Mouse (Mus musculus) adrenal gland, adult (tissue): Measurements from ENCODE around the gene a.
A peak's percentile ranks its signal among the peaks of the same experiment; 100 is the strongest.
"Not testable (repeated sequence)": the region's sequence is repeated elsewhere in the genome, so short reads cannot be mapped to it uniquely, and the experiment has no call there.

Experiments
- DNase-seq, 2 experiments: peaks; one replicate each; pipeline ENCODE4 v3.0.0; 2022 to 2023; ENCODE audit warnings: low spot score in 1 of 2; ENCODE audit not compliant: inconsistent age in 2 of 2

Gene a

DNA sequence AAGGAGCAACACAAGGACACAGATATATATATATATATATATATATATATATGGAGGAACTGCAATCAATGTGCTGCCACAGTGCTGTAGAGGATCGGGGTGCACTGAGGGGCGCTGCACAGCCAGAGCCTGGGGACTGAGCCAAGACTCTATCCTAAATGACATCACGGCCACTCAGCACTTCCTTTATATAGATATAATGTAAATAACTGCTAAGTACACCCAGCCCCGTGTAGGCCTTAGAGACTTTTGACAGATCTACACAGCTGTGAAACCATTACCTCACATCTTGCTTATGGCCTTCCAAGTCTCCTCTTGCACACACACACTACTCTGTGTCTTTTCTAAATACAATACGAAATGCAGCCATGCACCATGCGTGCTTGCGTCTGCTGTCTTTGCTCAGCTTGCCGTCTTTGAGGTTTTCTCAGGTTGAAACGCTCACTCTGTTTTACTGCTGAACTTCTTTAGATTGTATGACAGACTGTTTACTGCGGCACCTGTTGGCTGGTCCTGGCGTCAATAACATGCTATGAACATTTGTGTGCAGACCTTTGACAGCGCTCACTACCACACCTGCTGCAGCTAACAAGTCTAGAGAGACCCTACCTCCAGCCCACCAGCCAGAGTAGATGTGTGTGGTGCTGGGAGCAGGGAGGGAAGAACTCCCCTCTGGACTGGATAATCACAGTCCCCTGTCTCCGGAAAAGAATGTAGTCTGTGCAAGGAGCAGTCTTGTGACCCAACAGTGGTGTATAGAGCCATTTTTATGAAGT, 126.9 kb downstream of the a start:
- no peak for DNase-seq

DNA sequence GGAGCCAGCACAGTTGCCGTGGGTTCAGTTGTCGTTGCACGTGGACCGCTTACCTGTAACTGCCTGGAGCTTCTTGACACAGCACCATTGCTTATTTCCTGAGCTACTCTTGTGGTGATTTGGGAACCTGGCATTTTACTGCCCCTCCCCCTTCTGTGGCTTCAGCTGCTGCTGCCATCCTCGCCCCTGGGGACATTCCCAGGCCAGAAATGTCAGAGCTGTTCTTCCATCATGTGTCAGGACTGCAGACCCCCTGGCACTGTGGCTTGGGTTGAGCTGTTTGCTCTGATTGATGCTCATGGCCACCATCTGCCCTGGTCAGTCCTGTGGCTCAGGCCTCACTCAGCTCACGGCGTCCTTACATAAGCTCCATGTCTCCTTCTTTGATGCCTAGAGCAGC, 129.7 kb downstream of the a start:
- DNase-seq: no peak

DNA sequence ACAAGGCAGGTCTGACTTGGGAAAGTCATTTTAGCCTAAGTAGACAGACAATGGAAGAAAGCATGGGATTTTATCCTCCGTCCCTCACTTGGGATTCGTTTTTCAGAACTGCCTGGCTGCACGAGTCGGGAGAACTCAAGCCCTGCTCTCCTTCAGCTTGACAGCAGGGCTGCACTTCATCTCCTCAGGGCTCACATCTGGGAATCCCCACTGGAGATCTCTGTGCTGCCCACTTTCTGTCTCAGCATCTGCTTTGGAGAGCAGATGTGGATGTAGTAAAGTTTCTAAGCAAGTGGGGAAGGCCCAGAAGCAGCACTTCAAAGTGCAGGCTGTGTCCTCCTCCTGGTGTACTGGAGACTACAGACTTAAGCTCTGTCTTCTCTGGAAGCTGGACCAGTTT, 130.9 kb downstream of the a start:
- DNase-seq: not testable (repeated sequence)

DNA sequence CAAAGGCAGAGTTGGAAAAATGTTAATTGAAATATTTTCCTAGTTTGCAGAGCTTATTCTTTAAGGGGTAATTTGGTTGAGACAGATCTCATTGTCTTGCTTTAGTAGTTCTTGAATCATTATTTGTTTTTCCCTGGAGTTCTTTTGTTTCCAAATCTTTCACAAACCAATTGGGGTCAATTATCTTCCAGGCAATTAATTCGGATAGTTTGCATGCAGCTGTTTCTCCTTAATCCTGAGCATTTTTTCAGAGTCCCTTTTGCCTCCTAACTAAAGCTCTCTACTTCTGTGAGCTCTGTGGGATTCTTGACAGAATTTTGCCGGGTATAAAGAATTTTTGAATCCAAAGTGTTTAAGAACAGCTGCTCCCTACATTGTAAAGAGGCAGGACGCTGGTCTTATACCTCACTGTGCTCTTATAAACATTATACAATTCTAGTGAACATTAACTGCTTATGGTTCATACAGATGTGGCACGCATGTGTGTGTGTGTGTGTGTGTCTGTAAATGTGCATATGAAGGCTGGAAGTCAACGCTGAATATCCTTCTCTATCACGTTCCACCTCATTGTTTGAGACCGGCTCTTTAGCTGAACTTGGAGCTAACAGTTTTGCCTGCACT, 134.3 kb downstream of the a start:
- no peak for DNase-seq

DNA sequence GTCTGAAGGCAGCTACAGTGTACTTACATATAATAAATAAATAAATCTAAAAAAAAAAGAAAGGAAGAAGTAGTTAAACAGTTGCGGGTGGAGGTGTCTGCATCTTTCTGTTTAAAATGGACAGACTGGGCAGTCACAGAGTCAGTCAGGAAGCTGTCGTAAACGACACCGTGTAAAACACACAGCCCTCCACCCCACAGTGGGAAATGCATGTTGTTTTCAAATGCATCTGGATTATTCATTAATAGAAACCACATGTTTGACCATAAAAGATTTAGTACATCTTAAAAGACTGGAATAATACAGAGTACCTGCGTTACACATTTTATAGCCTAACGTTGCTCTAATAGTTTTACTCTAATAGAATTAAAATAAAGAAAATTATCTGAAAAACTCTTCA, 135.6 kb downstream of the a start:
- no peak for DNase-seq

DNA sequence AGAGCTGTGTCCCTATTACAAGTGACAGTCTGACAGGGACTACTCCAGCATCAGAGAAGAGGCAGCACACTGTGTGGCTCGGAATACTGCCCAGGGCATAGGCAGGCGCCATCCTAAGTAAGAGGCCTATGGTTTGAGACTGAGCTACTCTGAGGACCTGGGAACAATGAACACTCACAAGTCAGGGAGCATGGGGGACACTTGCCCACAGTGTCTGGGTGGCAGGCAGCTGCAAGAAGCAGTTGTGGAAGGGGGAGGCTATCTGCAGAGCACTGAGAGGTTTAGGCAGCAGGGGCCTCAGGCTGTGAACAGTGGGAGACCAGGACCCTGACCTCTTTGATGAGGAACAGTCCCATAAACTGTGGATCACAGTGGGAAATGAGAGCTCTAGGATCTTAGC, 137.1 kb downstream of the a start:
- DNase-seq: no peak

DNA sequence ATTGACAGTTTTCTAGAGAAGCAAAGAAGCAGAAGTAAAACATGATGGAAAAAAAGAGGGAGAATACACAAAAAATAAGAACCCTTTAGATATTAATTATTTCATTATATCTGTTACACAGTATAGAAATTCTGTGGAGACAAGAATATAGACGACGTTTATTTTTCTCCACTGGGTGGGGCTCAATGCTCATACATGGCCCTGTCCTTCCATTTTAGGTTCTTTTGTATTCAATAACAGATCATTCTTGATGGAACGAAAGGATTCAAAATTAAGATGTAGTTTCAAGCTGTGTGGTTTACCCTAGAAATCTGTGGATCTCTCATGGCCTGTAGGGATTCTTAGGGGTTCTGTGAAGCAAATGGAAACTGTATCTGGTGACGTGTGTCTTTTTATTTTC, 142.7 kb downstream of the a start:
- DNase-seq: no peak

DNA sequence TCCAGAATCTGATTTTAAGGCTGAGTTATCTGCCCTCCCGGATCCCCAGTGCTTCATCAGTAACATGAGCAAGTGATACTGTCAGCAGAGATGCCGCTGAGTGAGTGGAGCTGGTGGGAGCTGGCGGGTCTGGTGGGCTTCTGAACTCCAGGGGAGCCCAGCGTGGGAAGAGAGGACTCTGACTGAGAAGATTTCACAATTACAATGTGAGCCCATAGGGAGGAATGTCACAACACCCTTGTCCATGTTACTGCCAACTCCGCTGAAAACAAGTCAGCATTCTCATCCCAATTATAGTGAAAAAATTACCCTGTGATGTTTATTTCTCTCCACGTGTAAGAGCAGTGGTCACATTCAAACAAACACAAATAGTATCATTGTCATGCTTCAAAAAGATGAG, 144.9 kb downstream of the a start:
- DNase-seq: no peak

DNA sequence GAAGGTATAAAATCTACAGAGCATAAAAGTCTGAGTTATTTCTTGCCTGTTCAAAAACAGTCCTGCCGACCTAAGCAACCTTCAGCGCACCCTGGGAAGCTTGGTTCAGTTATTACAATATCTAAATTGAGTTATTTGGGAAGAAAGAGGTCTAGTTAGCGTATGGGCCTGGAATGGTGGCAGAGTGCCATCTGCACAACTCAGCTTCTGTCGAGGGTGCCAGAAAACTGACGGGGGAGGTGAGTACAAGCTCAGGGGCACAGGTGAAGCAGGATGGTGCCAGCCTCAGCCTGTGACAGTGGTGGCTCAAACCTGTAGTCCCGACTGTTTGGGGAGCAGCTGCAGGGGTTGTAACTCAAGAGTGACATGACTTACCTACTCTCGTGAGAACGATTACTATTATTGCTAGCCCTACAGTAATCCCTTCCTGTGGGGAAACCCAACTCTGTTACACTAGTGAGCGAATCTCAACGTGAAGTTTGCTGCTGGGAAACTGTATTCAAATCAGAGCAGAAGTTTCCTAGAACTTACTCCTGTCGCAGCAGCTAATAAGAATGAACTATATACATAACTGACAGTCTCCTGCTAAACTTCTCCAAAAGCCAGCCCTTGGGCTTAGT, 145.4 kb downstream of the a start:
- DNase-seq: peak in 1 of 2 experiments; percentile 29

DNA sequence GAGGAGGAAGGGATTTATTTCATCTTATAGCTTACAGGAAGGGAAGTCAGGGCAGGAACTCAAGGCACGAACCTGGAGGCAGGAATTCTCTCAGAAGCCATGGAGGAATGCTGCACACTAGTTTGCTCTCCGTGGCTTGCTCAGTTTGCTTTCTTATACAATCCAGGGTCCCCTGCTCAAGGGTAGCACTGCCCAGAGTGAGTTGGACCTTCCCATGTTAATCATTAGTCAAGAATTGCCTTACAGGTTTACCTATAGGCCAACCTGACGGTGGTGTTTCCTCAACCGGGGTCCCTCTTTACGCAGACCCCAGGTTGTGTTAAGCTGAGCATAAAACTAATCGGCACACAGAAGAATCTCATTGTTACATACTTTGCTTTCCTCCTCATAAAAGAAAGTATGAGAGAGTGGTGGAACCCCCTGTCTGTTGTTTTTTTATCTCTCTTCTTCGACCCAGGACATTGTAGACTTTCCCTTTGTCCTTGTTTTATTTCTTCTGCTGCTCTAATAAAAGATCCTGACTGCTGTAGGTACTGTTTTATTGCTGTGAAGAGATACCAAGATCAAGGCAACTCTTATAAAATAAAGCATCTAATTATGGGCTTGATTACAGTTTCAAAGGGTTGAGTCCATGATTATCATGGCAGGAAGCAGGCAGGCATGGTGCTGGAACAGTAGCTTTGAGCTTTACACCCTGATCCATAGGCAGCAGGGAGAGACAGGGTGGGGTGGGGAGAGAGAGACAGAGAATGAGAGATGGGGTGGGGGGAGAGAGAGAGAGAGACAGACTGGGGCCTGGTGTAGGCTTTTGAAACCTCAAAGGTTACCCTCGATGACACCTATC, 146.6 kb downstream of the a start:
- DNase-seq: no peak

DNA sequence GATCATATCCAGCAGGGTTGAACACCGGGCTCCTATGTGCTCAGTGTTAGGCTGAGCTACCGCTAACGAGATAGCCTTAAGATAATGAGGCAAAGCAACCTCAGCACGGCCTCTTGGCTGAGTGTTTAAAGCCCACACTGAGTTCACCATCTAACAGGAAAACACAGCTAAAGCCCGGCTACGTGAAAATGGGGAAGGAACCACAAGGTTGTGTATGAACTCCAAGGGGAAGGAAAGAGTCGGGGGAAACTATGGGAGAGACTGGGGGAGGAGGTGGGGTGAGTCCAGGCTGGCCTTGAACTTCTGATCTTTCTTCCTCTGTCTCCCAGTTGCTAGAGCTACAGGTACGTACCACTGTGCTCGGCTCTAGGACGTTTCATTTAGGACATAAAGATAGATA, 150.8 kb downstream of the a start:
- DNase-seq: peak in 1 of 2 experiments; percentile 35

DNA sequence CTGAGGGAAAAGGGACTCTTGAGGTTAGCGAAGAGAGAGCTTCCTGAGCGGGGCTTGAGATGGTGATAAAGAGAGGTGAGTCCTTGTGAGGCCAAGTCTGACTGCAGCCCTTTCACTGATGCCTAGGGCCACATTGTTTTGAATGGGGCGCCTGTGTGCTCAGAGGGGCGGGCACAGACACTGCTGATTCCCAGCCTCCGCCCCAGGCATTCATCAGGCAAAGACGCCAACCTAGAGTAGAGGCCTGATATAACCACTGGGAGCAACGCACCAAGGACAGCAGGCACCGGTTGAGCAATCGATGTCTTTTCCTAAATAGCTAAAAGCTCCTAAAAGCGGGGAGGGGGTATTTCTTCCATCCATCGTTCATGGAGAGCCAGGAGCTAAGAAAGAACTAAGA, 151.3 kb downstream of the a start:
- peak in 1 of 2 experiments; percentile 31 for DNase-seq

DNA sequence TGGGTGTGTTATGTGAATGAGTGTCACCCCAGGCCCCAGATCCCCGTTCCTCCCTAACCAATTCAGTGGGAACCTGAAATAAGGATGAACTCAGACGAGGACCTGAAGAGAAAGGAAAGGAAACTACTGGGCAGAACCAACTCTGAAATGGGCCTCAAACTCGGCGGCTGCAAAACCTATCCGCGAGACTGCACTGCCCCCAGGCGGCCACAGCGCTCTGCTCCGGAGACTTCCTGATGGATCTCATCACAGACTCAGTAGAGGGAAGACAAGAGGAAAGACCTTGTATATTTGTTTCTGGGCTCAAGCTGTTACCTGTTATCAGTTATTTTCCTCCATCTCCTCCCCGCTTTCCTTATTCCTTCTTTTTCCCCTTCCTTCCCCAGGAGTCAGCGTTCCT, 151.9 kb downstream of the a start:
- DNase-seq: peak; percentile 85 to 95

DNA sequence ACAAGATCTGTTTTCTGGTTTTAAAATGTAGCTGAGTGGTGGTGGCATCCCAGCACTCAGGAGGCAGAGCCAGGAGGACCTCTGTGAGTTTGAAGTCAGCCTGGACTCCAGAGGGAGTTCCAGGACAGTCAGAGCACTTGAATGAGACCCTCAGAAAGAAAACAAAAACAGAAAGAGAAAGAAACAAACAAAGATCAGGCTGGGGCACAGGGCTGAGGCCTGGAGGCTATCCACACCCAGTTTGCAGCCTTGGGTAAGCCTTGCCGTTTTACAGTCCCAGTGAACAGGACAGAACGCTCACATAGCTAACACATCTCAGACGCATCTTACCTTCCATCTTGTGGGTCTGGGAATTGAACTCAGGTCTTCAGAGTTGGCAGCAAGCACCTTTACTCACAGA, 155.7 kb downstream of the a start:
- no peak for DNase-seq

DNA sequence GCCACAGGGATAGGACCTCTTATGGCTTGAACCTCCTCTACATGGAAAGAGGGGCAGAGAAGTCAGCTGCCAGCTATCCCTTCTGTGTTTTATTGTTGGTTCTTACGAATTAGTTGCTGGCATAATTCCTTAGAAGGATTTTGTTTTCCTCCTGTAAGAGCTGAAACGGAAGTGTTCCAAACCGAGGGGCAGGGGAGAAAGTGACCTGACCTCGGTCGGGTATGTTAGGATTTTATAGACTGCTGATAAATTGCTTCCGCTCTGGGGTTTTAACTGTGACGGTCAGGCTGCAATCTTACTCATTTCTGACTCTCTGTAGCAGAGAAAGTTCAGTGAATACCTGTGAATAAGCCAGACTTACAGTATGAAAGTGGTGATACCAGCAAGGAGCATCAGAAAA, 158.2 kb downstream of the a start:
- DNase-seq: no peak

DNA sequence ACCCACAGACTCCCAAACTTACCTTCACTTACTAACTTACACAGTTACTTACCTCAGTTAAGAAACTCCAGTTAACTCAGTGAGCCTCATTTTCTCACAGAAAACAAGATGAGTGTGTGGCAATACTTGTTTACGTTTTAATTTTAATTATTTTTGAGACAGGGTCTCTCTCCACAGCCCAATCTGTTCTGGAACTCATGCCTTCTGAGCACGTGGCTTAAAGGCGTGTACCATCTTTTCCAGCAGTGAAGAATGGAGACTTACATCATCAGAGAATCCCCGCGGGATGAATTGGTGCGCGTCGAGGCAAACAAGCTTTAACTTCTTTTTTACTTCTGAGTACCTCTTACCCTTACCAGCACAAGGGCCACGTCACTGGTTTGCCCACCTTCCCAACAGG, 158.7 kb downstream of the a start:
- DNase-seq: no peak

DNA sequence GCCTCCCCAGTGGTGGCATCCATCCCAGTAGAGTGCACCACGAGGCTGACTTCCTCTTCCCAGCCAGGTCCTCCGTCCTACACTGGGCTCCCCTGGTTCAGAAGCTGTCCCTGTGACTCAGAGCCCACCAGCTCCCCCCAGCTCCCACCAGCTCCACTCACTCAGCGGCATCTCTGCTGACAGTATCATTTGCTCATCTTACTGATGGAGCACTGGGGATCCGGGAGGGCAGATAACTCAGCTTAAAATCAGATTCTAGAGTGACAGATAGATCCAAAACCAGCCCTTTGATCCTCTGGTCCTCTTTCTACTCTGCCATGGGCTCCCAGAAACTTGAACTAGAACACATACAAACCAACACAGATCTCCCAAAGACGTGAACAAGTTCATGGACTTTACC, 159.4 kb downstream of the a start:
- no peak for DNase-seq

DNA sequence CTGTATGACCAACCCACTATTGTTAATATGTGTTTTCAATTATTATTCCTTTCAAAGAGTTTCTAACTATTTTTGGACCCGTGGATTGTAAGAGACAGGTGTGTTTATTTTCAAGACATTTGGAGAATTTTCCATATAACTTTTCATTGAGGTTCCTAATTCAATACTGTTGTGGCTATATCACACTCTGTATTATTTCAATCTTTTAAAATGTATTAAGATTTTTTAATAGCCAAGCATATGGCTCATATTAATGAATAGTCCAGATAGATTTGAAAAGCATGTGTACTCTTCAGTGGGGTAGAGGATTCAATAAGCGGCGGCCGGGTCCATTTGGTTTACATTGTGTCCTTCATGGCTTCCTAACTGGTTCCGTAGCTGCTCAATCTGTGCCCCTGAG, 168.3 kb downstream of the a start:
- DNase-seq: no peak

DNA sequence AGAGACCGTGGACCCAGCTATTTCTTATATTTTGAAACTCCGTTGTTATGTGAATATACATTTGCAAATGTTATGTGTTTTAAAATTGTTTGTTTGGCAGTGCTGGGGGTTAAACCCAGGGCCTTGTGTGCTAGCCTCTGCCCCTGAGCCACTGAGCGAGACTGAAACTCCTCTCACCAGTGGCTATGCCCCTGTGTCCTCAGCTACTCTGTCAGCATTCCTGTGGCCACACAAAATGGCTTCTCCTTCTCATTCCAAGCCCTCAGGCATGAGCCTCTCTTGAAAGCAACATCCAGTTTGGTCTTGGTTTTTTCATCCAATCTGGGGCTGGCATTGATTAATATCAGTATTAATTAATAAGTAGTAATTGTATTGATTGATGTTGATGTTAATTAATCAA, 168.7 kb downstream of the a start:
- DNase-seq: no peak

DNA sequence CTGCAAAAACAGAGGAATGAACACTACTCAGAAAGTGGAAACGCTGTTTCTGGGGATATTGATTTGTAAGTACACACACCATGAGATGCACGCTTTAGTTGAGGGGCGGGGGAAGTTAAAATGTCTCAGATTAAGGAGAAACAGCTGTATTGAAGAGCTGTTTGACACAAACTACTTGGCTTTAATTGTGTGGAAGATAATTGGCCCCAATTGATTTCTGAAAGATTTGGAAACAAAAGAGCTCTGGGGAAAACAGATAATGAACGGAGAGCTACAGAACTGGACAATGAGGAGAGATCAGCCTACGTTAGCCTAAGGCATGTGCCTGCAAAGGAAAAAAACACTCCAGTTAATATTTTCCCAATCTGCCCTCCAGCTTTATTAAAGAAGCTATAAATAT, 172.0 kb downstream of the a start:
- no peak for DNase-seq

DNA sequence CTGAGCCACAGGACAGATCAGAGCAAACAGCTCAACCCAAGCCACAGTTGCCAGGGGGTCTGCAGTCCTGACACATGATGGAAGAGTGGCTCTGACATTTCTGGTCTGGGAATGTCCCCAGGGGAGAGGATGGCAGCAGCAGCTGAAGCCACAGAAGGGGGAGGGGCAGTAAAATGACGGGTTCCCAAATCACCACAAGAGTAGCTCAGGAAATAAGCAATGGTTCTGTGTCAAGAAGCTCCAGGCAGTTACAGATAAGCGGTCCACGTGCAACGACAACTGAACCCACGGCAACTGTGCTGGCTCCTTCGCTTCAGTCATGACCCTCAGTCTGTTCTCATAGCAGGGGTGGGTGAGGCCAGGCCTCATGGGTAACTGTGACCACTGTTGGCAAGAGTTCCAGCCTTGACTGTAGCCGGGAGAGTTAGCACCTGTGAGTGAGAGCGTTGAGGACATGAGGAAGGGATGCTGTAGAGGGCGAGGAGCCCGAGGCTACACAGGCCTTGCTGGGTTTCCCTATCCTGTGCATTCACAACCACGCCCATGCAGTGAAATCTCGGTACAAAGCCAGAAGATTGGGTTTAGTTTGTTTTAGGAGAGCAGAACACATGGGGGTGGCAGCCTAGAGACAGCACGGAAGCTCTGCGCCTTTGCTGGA, 178.7 kb downstream of the a start:
- DNase-seq: not testable (repeated sequence)
